In the genomic region with DNA sequence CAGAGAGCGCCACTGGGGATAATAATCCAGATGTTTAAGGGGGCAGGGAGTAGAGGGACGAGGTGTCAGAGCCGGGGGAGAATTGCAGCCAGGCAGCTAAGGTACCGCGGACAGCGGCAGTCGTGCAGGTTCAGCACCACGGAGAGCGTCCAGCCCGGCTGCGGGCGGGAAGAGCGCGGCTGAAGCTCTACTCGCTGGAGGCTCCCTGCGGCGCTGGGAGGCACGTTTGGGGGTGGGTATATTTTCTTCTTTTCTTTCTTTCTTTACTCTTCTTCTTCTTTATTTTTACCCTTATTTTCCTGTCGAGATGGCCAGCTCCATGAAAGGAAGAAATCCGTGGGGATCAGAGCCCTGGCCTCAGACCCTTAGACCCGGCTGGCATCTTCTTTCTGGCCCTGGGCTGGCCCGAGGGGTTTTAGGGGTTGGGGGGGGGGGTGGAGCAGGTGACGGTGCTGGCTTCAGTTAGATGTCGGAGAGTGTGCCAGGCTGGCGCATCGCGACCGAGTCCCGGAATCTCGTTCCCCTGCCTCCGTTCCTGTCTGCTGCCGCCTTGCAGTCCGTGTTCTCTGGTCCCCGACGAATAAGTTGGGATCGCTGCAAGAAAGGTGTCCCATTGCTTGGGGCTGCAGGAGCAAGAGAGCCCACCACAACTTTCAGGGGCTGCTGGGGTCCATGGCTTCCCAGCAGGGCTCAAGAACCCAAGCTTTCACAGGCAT, we compare ENCODE assay signal across 8 mouse cellular contexts. TPM values are rescaled to one million over a fixed set of nuclear protein-coding genes. Genes with fewer than 3 reads are reported as not detected.
DNase-seq lines count a peak whose midpoint lies in the region; ATAC-seq and TF ChIP-seq lines count a peak whose summit lies in the region.

A gene (minus strand): TSS at position 391 of the 716 bp plus-strand sequence.

- ATAC-seq in limb, embryonic 14.5 days (ENCODE audit: low FRiP score, low read depth), result peak; percentile 67; the same call in 1 of the 2 replicates

- no peak within 1 kb of the TSS for H3K4me2 ChIP-seq in limb, embryonic 14.5 days (replicated peaks; ENCODE audit: low read depth, low read length, severe bottlenecking)
- no peak within 1 kb of the TSS for H3K4me2 ChIP-seq in myocyte (ENCODE audit: low read depth)

- TF ChIP-seq POLR2A in limb, embryonic 14.5 days (IDR thresholded peaks at IDR 0.05; ENCODE audit: borderline replicate concordance, extremely low read depth, insufficient read depth, insufficient read length), result no peak
- no peak for TF ChIP-seq POLR2A in myocyte (IDR thresholded peaks at IDR 0.05; ENCODE audit: insufficient read length, low read depth)

- no peak within 1 kb of the TSS for H3K27ac ChIP-seq in limb, embryonic 14.5 days (replicated peaks; ENCODE audit: low read depth, low read length)

- no peaks in the 10 kb centered on the region for H3K4me1 ChIP-seq in limb, embryonic 14.5 days (ENCODE audit: control insufficient read depth, insufficient read depth, low read length)

- no peak within 1 kb of the TSS for H3K4me3 ChIP-seq in limb, embryonic 14.5 days (replicated peaks; ENCODE audit: low read length)
- no peak within 1 kb of the TSS for H3K4me3 ChIP-seq in myocyte

- H3K79me2 ChIP-seq in myocyte (ENCODE audit: control insufficient read depth, insufficient read depth), result no peaks in the 10 kb centered on the region

- no peak within 1 kb of the TSS for H3ac ChIP-seq in myocyte (ENCODE audit: control insufficient read depth, insufficient read length)

- H3K9me3 ChIP-seq in limb, embryonic 14.5 days (ENCODE audit: control insufficient read depth, low read length), result no peaks in the 10 kb centered on the region

- no peak within 1 kb of the TSS for H3K9ac ChIP-seq in limb, embryonic 14.5 days (ENCODE audit: low read depth, low read length, severe bottlenecking)

- H3K27me3 ChIP-seq in limb, embryonic 14.5 days (ENCODE audit: control insufficient read depth, insufficient read depth, low read length), result peaks cover 13% of the 10 kb centered on the region
- H3K27me3 ChIP-seq in myocyte (ENCODE audit: control insufficient read depth, insufficient read depth, insufficient read length), result no peaks in the 10 kb centered on the region

- no peaks in the 10 kb centered on the region for H3K36me3 ChIP-seq in limb, embryonic 14.5 days (ENCODE audit: control insufficient read depth, insufficient read depth, low read length)
- H3K36me3 ChIP-seq in myocyte (ENCODE audit: control insufficient read depth, insufficient read depth), result no peaks in the 10 kb centered on the region

- peak; percentile 20 for DNase-seq in layer of hippocampus, adult 11-12 months (ENCODE audit: low spot score)
- no peak for DNase-seq in layer of hippocampus, adult 9-11 months
- DNase-seq in cerebellum, postnatal 36 days, result peak; percentile 18 to 32
- peak; percentile 81 for DNase-seq in gastrocnemius, postnatal 10 days
- peak; percentile 56 for DNase-seq in induced T-regulatory cell, adult 2 months (ENCODE audit: low read depth)
- DNase-seq in limb, embryonic 14.5 days (ENCODE audit: low spot score), result peak; percentile 73
- peak; percentile 63 for DNase-seq in thymus, postnatal 0 days (ENCODE audit: low spot score)

- 2% methylated on average over 34 of the region's 36 CpGs for WGBS in limb, embryonic 14.5 days

TF ChIP-seq in myocyte, 11 proteins besides CTCF, POLR2A, EP300 and RAD21:
- peak; percentile 99 for TF ChIP-seq REST (IDR thresholded peaks at IDR 0.05; ENCODE audit: insufficient read depth, insufficient read length)
- TF ChIP-seq CEBPB (IDR thresholded peaks at IDR 0.05; ENCODE audit: insufficient read depth, poor library complexity, severe bottlenecking), result no peak
- TF ChIP-seq MYOD1 (IDR thresholded peaks at IDR 0.05; ENCODE audit: control insufficient read depth in 1 of 3, insufficient read length in 2 of 3, low read depth in 2 of 3), result peak in 1 of 3 experiments; percentile 35
- TF ChIP-seq TCF3 (IDR thresholded peaks at IDR 0.05; ENCODE audit: insufficient read length, low read depth), result peak; percentile 56
- no peak for TF ChIP-seq USF1 (IDR thresholded peaks at IDR 0.05; ENCODE audit: low read depth)
- no peak for TF ChIP-seq TCF12 (IDR thresholded peaks at IDR 0.05; ENCODE audit: insufficient read depth, poor library complexity, severe bottlenecking)
- TF ChIP-seq SRF (IDR thresholded peaks at IDR 0.05; ENCODE audit: control insufficient read depth, insufficient read length, low read depth), result no peak
- no peak for TF ChIP-seq MAX (IDR thresholded peaks at IDR 0.05; ENCODE audit: low read depth)
- TF ChIP-seq POLR2AphosphoS2 (IDR thresholded peaks at IDR 0.05; ENCODE audit: insufficient read length, low read depth), result no peak
- TF ChIP-seq E2F4 (IDR thresholded peaks at IDR 0.05; ENCODE audit: insufficient read depth), result peak; percentile 73
- TF ChIP-seq MYOG (IDR thresholded peaks at IDR 0.05; ENCODE audit: control insufficient read depth in 1 of 3, insufficient read depth in 1 of 3, insufficient read length in 2 of 3, low read depth in 2 of 3), result no peak

RNA-seq across cellular contexts. Expression of the gene that starts here (rescaled TPM):
- total RNA-seq in gastrocnemius, postnatal 10 days (2021), result not detected
- 0.03 TPM in 1 of 2 replicates, not detected in the other for polyA plus RNA-seq in limb, embryonic 14.5 days (2012; rRNA removed)
- not detected in 2 replicates for polyA plus RNA-seq in limb, embryonic 14.5 days (2014; fragmentation: Nextera tagmentation; extraction: Ambion mirVana)
- polyA plus RNA-seq in myocyte (2012; fragmentation: generic; extraction: Trizol), result 0.02 TPM
- polyA plus RNA-seq in thymus, postnatal 0 days (2015; fragmentation: Nextera tagmentation; extraction: Ambion mirVana), result not detected in 2 replicates

Comparison
In these comparisons a context has a peak if more than half of its experiments do, and no peak if none do; other contexts are left out.
1. Peak in DNase-seq in gastrocnemius, postnatal 10 days; RNA of the gene not detected or under 1 TPM.
2. Peak in DNase-seq and ATAC-seq in limb, embryonic 14.5 days; RNA of the gene not detected or under 1 TPM.
3. Peak in DNase-seq in thymus, postnatal 0 days; RNA of the gene not detected or under 1 TPM.